Mouse (Mus musculus) ovary, adult 18-20 months (tissue): ENCODE results near the gene Ankrd50.

Experiments used
- DNase-seq: peaks from one replicate; pipeline ENCODE4 v3.0.0; 2022; ENCODE audit warnings: low spot score, mixed read lengths

The Ankrd50 gene

DNA sequence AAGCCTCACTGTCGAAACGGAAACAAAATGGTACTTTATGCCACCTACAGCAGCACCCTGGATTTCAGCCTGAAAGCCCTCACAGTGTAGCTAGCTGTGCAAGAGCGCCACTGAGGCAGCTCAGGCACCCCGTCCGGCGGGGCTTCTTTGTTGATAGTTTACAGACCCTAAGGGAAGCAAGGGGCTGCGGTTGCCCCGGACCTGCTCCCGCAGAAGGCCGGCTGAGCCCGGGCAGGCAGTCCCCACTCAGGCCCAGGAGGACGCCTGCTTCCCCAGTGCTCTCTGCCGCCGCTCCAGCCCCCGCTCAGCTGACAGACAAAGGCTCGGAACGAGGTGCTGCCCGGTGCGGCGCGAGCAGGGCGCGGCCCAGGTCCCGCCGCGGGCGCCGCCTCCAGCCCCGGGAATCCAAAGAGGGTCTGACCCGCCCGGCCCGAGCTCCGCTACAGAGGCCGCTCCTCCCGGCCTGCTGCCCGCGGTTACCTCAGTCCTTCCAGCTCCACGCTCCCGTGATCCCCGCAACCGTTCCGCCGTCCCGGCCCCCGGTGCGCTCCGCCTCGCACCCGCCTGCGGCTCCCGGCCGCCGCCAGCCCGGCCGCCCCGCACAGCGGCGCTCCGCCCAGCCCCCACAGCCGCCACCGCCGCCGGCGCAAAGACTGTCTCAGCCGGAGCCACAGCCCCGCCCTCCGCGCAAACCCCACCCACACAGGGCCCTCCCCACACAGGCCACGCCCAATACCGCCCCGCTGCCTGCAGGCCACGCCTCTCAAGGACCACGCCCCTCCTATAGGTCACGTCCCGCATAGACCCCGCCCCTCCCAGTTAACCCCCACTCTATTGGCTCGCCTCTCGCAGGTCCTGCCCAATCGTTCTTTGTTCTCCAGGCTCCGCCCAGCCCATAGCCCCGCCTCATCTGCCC, at the start of gene Ankrd50:
Gene Ankrd50 (minus strand): TSS at position 654 of the 916 bp plus-strand sequence.
- DNase-seq: peak; percentile 98

GRCm38 (mm10) chr3:38534245-38534644, 49.6 kb upstream of the Ankrd50 start:
- DNase-seq: no peak

DNA sequence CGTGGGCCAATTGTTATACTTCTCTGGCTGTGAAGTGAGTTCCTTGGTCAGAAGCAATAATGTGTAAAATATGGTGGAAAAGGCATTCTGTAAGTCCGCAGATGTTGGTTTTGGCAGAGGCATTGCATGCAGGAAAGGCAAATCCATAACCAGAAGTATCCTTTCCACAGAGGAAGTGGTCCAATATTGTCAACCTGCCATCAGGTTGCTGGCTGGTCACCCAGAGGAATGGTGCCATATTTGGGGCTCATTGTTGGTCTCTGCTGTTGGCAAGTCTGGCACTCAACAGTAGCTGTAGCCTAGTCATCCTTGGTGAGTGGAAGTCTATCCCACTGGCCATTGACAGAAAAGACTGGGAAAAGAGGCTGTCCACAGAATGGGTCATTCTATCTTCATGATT, 35.8 kb upstream of the Ankrd50 start:
- DNase-seq: no peak

GRCm38 (mm10) chr3:38519971-38520370, 35.3 kb upstream of the Ankrd50 start:
- no peak for DNase-seq

GRCm38 (mm10) chr3:38503606-38504005, 19.0 kb upstream of the Ankrd50 start:
- no peak for DNase-seq

- DNase-seq: no peak
Observed at GRCm38 (mm10) chr3:38502156-38502555, 17.5 kb upstream of the Ankrd50 start.

- DNase-seq: no peak
Observed at GRCm38 (mm10) chr3:38501739-38502138, 17.1 kb upstream of the Ankrd50 start.

DNA sequence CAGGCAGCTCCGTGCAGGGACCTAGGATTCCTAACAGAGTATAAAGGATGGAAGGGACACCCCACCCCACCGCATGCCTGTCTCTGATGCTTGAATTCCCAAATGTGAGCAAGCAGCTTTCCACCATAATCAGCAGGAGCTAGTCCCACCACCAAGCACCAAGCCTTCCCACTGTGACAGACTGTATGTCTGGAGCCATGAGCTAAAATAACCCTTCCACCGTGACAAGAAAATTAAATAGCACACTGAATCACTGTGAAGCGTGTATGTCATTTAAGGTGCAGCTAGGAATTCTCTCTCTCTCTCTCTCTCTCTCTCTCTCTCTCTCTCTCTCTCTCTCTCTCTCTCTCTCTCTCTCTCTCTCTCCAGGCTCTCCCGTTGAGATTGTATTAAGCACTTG, 16.7 kb upstream of the Ankrd50 start:
- DNase-seq: no peak

GRCm38 (mm10) chr3:38498561-38498960, 13.9 kb upstream of the Ankrd50 start:
- no peak for DNase-seq

DNA sequence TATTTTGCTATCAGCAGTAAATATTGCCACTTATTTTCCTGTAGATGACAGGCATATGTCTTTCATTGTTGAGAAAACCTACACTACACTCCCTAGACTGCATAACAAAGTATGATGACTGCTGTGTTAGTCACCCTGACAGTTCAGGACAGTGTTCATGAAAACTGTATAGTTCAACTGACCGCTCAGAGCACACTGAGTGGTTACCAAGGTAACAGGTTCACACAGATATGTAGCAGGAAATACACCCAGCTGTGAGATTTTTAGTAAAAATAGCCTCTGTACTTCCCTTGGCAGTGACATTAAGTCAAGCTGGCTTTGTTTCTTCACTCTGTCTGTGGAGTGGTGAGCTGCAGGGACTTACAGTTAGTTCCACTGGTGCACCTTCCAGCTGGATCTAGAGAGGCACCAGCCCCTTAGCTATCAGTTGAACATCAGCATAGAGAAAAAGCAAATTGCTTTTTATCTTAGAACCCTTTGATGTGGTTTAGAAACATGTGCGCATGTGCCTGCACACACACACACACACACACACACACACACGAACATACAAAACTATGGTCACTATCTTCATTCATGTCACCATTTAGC, 12.2 kb upstream of the Ankrd50 start:
- no peak for DNase-seq

DNA sequence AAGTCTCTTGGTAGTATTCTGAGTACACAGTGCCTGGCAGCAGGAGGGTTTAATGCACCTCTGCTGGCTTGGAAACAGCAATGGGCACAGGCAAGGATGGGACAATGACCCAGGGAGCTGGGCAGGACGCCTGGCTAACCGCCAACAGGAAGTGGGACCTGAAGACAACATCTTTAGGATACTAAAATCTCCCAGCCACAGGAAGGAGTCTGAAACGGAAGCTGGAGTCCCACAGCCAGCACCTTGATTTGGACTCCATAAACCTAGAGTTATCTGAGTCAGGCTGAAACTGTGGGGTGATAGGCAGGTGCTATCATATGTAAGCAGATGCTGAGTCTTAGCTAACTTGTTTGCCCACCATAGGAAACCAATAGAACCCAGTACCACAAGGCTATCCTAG, 7.1 kb upstream of the Ankrd50 start:
- DNase-seq: no peak

- no peak for DNase-seq
Observed at GRCm38 (mm10) chr3:38491236-38491635, 6.6 kb upstream of the Ankrd50 start.

- no peak for DNase-seq
Observed at GRCm38 (mm10) chr3:38490720-38491119, 6.1 kb upstream of the Ankrd50 start.

- no peak for DNase-seq
Observed at GRCm38 (mm10) chr3:38485107-38485545, 482 bp upstream of the Ankrd50 start.

GRCm38 (mm10) chr3:38483551-38483950, 1.1 kb downstream of the Ankrd50 start:
- no peak for DNase-seq

- DNase-seq: no peak
Observed at GRCm38 (mm10) chr3:38482749-38483148, 1.9 kb downstream of the Ankrd50 start.

DNA sequence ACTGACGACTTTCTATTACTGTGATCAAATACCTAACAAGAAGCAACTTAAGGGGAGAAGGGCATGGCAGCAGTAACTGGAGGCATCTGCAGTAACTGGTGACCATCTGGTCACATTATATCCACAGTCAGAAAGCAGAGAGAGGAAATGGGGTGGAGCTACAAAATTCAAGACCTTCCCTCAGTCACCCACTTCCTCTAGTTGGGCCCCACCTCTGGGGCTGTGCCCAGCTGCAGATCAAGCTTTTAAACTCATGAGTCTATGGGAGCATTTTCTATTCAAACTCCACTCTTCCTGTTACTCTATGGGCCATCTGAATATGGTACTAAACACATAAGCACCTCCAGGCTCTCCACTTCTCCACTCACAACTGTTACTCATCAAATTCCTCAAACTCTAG, 3.5 kb downstream of the Ankrd50 start:
- no peak for DNase-seq

DNA sequence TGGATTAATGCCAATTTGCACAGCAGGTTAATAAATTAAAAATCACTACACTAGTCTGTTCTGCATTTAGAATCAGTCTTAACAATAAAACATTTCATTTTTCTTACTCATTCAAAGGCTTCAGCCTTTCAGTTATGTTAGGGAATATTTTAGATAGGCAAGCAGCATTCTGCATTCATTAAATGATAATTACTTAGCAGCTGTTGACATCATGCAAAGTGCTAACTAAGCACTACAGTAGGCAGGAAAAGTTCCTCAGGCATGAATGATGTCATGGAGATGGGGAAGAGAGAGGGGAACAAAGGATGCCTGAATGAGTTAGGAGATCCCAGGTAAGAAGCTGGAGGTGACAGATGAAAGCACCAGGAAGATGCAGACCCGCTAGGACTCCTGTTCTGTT, 6.7 kb downstream of the Ankrd50 start:
- no peak for DNase-seq

DNA sequence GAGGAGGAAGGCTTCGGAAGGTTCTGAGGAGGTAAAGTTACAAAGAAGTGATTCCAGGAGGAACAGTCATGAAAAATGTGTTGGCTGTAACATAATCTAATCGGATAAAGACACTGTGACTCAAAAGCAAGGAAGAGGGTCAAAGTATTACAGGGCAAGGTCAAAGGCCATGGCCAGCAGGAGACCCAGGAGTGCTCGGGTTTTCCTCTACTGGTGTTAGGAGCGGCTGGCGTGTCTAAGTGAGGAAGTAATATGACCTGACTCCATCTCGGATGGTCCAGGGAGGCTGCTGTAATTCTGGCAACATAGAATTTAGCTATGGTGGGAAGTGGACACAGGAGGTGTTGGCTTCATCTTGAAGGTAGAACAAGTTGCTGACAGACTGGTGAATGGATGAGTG, 9.1 kb downstream of the Ankrd50 start:
- DNase-seq: no peak

DNA sequence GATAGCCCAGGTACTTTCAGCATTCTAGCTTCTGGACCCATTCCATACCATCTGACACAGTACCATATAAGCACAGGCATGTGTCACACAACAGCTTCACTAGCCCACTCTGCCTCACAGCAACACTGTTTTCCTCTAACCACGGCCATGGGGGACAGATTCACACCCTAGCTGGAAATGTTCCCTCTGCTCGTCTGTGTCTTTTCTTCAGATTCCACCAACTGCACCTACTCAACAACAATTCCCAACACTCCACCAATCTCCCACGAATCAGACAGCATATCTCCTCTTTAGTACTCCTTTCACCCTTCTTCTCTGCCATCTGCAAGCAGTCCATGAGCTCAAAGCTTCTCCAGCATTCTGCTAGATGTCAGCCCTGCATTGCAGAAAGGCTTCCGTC, 11.5 kb downstream of the Ankrd50 start:
- no peak for DNase-seq

DNA sequence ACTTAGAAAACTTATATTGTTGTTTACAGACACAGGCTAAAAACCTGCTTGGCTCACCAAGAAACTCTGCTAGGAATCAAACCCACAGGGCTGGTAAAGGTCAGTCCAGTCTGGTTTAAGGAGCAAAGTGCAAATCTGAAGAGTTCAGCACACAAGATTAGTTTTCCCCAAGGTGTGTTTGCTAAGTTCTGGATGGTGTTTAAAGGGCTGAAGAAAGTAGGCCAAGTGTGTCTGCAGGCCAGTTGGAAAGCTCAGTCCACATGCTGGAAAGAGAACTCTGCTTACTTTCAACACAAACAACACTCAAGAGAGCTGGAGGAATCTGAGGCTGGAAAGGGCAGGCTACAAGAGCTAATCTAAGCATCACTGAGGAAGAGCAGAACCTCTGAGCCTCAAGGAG, 13.1 kb downstream of the Ankrd50 start:
- no peak for DNase-seq

GRCm38 (mm10) chr3:38468131-38468530, 16.5 kb downstream of the Ankrd50 start:
- DNase-seq: no peak

GRCm38 (mm10) chr3:38466880-38467405, 17.7 kb downstream of the Ankrd50 start:
- no peak for DNase-seq
